Mouse (Mus musculus) layer of hippocampus, adult 8-10 months (tissue): ENCODE results near the gene Kiss1. TPM values are rescaled to one million over a fixed set of nuclear protein-coding genes. Genes with fewer than 3 reads are reported as not detected.

Experiments
- DNase-seq, 2 experiments: peaks; one replicate each; pipeline ENCODE4 v3.0.0; 2022; ENCODE audit warnings: low spot score in 2 of 2
- total RNA-seq, 4 experiments: library from RNA; stranded (reverse); gene quantifications; 2 replicates each; pipeline ENCODE4 v1.2.4; 2022

The Kiss1 gene
- total RNA-seq, 4 experiments from 2014 or later, result not detected

DNA sequence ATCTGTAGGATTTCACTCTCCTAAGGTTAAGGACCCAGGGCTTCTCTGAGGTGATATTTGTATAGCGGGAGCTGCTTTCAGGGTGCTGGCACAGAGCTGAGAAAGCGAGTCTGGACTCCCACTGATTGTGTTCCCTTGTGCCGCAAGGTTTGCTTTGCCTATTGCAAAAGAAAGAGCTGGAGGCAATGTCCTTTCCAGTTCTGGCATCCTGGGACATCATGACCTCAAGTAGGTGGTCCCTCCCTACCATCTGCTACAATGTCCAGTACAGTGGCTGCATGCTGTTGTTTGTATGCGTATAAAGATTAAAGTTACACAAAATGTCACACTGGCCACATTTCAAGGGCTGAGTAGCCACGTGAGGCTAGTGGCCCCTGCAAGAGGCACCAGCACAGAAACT lies 40.4 kb downstream of the Kiss1 start:
- no peak for DNase-seq

DNA sequence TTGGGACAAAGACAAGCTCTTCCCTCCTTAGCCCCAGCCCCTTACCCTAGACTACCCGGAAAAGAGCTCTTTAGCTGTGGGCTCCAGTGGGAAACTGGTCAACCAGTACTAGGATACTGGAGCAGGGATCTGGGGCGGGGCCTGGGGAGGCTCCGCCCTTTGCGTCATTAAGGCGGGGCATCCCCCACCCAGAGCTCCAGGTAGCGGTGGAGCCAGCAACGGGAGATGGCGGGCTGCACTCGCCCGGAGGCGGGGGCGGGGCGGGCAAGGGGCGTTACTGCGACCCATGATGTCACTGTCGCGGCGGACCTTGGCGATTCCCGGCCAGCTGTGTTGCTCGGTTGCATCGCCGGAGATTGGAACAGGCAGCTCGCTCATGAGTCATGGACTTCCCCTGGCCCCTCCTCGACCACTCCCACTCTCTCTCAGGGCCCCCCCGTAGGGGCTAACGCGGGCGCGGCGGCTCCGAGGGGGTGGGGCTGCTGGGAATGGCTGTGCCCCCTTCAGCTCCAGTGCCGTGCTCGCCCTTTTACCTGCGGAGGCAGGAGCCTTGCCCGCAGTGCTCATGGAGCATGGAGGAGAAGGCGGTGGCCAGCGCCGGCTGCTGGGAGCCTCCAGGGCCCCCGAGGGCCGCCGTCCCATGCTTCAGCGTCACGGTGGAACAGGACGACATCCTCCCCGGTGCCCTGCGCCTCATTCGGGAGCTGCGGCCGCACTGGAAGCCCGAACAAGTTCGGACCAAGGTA lies 41.8 kb downstream of the Kiss1 start, which contains the start of gene Etnk2:
Etnk2 (plus strand) TSS at position 297 of the 746 bp plus-strand sequence.
- peak; percentile 60 for DNase-seq

DNA sequence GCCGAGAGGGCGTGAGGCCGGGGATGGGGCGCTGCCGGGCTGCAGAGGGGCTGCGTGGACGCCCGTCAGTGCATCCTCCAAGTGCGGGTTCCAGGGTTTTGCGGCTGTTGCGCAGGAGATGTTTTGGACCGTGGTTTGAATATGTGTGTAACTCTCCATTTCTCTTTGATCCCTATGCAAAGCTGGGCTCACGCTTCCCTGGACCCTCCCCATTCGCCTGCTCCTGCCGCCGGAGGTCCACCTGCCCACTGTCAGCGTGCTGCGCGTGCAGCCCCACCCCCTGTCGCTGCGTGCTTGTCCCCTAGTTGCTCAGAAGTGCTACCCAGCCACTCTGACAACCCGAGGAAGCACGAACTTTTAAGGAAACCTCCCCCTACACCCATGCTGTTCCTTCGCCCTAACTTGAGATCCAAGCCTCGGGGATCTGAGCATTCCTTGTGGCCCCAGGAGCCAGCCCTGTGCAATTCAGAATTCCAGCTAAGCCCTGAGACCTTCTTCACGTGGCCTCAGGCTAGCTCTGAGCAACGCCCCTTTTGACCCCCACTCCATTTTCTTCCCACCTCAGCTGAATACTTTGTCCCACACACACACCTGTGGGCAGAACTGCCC lies 42.5 kb downstream of the Kiss1 start:
- no peak for DNase-seq

- no peak for DNase-seq
These were observed 43.2 kb downstream of the Kiss1 start for GRCm38 (mm10) chr1:133364890-133365289.

GRCm38 (mm10) chr1:133366951-133367605 lies 45.4 kb downstream of the Kiss1 start:
- DNase-seq, result no peak

DNA sequence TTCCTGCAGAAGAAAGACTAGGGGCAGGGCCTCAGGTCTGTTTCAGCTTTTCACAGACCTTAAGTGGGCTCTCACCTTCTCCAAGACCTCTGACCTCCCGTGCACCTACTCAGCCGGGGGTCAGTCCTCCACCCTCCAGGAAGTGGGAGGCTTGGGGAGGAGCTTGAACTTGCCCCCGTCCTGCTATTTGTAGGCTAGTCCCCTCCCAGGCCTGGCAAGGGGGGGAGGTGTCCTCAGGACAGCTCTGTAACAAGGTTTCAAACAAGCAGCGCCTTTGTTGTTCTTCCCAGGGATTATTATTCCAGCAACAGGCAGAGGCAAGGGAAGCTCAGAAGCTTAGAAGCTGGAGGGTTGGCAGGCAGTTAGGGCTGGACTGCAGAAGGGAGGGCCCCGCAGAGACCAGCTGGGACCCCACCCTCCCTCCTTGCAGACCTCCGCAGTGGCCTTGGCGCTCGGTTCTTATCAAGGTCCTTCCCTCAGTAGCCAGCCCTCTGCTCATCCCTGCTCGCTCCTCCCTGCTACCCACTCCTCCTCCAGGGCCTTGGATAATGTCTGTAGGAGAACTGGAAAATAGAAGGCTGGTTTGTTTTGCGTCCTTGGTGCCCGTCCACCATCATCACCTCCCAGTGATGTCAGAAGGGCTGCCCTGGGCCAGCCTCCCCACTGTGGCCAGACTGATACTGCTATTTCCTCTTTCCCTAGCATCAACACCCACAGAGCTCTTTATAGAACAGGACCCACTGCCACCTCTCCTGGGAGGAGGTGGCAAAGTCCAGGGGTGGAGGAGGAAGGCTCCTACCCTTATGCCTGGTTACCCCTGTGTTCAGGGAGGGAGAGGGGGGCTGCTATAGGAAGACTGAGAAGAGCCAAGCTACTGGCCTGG lies 46.2 kb downstream of the Kiss1 start:
- no peak for DNase-seq

DNA sequence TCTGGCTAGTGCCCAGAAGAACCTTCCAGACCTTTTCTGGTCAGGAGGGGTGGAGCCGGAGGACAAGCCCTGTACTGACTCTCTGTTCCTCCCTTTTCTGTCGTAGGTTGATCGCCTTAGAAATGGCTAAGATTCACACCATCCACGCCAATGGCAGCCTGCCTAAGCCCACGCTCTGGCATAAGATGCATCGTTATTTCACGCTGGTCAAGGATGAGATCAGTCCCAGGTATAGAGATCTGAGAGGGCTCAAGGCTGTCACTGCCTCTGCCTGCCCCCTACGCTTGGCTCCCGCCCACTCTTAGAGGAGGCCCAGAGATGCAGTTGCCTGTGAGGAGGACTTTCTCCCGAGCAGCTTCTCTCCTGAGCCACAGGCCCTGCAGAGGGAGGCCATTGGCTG lies 47.0 kb downstream of the Kiss1 start:
- DNase-seq, result no peak

DNA sequence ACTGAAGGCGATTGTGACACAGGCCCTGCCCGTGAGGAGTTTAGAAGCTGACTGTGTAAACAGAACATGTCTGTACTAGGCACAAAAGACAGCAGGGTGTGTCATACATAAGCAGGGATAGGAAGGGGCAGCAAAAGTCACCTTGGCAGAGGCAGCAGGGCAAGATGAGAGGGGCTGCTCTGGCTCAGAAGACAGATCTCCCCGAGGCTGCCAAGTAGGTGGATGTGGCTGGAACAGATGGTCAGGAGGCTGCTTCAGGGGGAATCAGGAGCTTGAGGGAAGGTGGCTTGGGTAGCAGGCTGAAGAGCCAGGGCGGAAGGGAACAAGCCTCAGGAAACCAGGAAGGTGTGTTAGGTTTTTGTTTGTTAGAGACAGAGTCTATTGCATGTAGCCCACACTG lies 48.7 kb downstream of the Kiss1 start:
- DNase-seq, result no peak

DNA sequence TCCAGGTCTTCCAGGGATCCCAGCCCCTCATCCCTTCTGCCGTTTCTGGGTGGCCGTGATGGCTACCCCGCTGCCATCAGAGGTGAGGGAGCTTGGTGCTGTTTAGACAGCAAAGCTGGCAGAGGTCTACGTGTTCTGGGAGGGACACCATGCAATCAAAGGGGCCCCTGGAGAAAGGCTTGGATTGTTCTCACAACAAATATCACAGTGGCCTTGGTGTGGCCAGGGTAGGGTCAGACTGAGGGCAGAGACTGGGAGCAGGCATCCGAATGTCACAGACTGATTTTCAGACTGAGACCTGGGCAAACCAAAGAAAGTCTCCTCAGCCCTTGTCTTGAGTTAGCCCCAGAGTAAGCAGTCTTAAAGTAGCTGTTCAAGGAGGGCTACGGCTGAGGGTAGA lies 49.8 kb downstream of the Kiss1 start:
- no peak for DNase-seq

- DNase-seq, result no peak
These were observed 50.4 kb downstream of the Kiss1 start for GRCm38 (mm10) chr1:133372113-133372512.

DNA sequence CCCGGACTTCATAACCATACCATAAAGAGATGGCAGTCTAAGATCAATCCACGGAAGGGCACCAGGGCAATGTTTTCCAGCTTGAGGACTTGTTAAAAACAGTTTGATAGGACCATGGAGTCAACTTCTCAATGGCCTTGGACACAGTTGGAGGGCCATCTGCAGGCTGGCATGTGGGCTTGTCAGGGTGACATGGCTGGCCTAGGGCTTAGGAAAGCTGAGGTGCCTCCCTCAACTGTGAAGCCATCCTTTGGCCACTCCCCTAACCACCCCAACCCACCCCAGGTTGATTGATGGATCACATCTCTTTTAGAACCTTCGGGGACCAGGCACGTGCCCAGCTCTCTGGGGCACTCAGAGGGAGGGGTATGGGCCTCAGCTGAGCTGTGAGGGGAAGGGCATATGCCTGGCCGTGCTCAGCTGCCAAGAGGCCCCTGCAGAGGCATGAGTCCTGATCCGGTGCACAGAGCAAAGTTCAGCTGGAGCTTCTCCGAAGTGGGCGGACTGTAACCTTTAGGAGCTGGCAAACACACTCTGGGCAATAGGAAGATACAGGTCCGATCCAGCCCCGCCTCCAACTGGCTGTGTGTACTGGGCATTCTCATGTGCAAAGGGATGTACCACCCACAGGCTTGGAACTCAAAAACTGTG lies 54.1 kb downstream of the Kiss1 start:
- DNase-seq, result no peak

- no peak for DNase-seq
These were observed 55.9 kb downstream of the Kiss1 start for GRCm38 (mm10) chr1:133377547-133377946.

Other genes starting within 250 kb of the Kiss1 start
- 10 to 100 TPM; 39.6 to 47.7 (median 43.0) TPM for gene Ppp1r15b, start 190.7 kb upstream of the Kiss1 start, total RNA-seq
- gene Plekha6, start 157.7 kb upstream of the Kiss1 start, total RNA-seq, result 10 to 100 TPM; 61.6 to 69.8 (median 62.7) TPM
- gene Golt1a, start 12.1 kb upstream of the Kiss1 start, total RNA-seq, result not detected
- not detected for gene Ren1, start 28.6 kb downstream of the Kiss1 start, total RNA-seq
- 1 to 10 TPM; 2.0 to 3.3 (median 2.5) TPM for gene Etnk2, start 41.7 kb downstream of the Kiss1 start, total RNA-seq
- gene Sox13, start 102.5 kb downstream of the Kiss1 start, total RNA-seq, result 10 to 100 TPM in 1 of 4 experiments, 1 to 10 TPM in 3; 9.3 to 13.7 (median 9.4) TPM